Mouse (Mus musculus) thymus, postnatal 0 days (tissue): ENCODE data around the gene Mnt. TPM values are rescaled to one million over a fixed set of nuclear protein-coding genes. Genes with fewer than 3 reads are reported as not detected.
"Not testable (repeated sequence)": the region's sequence is repeated elsewhere in the genome, so short reads cannot be mapped to it uniquely, and the experiment has no call there.

Source experiments
- DNase-seq: peaks from one replicate; pipeline ENCODE4 v3.0.0-alpha.2; 2015; ENCODE audit warnings: low spot score
- polyA plus RNA-seq: library from polyadenylated mRNA; unstranded; fragments of >200 nt; fragmentation: Nextera tagmentation; extraction: Ambion mirVana; gene quantifications from 2 replicates; pipeline ENCODE4 v1.2.1, GENCODE M21; 2015

The Mnt gene
- polyA plus RNA-seq: 4.9 and 5.8 TPM in 2 replicates

DNA sequence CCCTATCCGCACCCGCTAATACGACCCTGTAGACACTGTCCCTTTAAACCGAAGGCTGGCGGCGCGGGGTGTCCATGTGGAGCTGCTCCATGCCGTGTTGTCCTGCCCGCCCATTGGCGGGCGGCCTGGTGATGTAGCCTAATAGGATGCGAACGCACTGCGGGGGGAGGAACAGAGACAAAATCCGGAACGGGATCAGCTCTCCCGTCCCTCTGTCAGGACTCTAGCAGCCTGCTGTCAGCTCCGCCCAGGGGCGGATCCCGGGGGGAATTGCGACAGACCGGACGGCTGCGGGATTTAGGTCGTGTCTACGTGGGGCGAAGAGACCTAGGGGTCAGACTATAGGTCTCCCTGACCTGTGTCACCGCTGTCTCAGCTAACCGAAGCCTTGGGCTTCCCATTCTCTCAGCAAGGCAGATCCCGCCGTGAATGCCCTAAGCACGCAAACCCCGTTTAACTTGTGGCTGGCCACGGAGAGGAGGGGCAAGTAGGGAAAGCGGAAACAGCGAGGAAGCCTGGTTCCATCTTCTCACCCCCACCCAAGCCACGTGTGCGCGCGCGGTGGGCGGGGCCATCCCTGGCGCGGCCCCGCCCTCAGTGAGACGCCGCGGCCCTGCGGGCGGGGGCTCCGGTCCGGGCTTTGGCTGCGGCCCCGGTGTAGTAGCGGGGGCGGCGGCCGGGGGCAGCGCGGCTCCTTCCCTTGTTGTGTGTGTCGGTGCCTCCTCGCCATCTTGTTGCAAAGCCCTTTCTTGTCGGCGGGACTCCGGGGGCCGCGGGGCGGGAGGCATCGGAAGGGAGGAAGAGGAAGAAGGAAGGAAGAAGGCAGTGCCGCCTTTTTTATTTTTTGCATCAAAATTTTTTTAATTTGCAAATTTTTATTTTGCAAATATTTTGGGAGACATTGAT, at the start of gene Mnt:
Gene Mnt (plus strand): TSS at position 665 of the 906 bp plus-strand sequence.
- peak; percentile 96 for DNase-seq

DNA sequence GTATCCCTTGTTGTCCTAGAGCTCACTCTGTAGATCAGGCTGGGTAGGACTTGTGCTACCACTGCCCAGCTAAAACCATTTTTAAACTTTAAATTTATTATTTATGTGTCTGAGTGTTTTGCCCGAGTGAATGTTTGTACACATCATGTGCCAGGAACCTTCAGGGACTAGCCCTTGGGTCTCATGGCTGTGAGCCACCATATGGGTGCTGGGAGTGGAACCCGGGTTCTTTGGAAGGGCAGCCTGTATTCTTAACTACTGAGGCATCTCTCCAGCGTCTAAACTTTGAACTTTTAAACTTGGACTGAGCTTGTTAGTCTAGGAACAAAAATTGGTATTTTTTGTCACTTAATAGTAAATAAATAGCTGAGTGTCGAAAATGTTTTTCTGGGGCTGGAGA, 37.8 kb upstream of the Mnt start:
- no peak for DNase-seq

DNA sequence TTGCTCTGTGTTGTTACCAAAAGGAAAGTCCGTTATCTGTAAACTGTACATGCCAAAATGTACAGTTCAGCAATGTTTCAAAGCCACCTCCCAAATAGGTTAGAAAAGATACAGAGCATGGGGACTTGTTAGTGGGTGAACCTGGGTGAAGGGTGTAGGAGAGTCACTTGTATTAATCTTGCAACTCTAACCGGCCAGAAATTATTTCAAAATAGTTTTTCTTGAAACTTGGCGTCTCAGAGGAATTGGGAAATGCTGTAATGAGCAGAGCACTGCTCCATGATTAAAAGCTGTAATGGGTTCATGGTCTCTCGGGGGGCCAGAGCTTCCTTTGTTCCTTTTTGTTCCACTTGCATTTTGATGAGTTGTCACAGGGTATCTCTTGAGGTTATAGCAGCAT, 30.1 kb upstream of the Mnt start:
- DNase-seq: no peak

DNA sequence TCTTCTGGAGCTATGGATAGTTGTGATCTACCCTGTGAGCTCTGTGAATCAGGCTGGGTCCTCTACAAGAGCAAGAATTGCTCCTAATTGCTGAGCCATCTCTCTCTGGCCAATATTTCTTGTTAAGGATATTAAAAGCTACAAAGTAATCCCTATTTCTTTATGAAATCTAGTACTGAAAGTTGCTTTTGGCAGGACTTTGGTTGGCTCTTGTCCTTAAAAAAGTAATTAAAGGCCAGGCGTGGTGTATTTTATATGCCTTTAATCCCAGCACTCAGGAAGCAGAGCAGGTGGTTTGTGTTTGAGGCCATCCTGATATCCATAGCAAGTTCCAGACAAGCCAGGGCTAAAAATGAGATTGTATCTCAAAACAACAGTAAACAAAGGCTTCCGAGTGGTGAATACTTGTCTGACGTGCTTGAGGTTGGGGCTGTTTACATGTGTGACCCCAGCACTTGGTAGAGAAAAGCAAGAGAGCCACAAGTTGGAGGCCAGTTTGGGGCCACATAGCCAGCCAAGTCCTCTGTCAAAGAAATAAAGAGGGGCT, 26.6 kb upstream of the Mnt start:
- DNase-seq: no peak

DNA sequence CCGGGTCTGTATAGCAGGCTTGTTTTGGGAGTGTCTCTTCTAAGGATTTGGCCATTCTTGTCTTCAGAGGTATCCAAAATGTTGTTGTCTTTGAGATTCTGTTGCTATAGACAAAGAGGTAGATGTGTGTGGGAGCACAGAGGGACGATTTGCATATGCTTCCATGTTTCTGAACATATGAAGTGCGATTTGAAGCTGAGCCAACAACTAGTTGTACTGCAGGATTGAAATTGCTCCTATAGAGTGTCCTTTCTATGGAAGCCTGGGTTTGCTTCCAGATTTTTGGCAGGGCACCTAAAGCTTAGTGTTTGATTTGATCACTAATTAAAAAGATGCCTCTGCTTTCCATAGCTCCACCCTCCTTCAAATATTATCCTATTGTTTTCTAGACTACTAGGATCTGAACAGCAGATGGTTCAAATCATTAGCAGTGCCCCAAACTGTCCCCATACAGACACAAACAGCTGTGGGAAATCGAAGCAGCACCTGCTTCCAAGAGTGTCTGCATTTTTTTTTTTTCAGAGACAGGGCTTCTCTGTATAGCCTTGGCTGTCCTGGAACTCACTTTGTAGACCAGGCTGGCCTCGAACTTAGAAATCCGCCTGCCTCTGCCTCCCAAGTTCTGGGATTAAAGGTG, 23.4 kb upstream of the Mnt start:
- DNase-seq: no peak

DNA sequence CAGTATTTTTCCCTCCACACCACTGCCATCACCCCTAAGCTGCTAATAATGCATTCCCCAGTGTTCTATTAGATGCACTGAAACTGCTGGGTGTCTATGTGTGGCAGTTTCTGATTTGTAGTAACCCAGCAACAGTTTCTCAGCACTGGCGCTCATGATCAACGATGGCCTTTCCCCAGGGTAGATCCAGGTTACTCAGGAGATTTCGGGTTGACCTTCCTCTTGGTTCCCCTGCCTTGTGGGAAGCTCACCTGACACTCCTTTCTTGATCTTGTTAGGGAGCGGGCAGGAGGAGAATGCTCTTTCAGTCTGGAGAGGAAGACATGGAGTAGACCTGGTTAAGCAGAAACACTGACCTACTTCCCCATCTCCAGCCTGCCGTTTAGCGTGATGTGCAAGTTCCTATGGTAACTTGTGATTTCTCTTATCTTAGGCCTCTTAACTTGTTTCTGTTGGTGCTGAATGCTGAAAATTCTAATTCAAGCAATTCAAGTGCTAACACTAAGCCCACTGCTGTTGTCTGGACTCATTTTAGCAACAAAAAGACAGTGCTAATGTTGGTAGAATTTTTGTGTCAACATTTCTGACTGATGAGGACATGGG, 22.4 kb upstream of the Mnt start:
- no peak for DNase-seq

DNA sequence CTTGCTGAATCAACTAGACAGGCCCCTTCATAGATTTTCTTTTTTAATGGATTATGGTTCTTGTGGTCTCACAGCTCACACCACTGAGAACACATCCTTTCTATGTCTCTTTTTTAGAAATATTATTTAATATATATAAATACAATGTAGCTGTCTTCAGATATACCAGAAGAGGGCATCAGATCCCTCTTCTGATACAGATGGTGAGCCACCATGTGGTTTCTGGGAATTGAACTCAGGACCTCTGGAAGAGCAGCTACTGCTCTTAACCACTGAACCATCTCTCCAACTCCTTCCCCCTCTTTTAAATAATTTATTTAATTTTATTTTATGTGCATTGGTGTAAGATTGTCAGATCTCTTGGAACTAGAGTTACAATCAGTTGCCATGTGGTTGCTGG, 20.6 kb upstream of the Mnt start:
- DNase-seq: no peak

DNA sequence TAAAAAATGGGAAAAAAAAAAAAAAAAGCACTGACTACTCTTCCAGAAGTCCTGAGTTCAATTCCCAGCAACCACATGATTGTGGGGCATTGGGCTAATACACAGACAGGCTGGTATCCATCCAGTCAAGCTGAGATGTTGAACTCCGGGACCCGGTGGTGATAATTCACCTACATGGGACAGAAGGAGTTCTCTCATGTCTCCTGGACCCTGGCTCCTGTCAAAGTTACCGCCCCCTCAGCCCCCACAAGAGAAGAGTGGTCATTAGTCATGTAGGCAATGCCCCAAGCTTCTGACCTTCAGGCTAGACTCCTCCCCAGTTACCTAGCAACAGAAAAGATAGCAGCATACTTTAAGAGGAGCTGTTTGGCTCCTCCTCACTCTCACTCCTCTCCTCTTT, 19.7 kb upstream of the Mnt start:
- not testable (repeated sequence) for DNase-seq

DNA sequence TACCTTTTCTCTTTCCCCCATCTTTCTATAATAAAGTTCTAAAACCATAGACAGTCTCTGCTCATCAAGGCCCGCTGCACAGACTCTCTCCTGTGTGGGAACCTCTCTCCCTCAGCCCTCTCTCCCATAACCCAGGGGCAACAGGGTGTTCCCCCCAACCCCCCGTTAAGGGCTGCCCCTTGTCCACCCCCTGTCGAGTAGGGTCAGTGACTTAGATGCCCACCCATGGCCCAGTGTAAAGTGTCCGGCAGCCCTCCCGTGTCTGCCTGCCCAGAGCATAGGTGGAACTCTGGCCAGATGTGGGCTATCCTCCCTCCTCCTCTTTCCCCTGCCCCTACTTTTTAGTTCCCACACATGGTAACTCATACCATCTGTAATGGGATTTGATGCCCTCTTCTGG, 19.2 kb upstream of the Mnt start:
- no peak for DNase-seq

DNA sequence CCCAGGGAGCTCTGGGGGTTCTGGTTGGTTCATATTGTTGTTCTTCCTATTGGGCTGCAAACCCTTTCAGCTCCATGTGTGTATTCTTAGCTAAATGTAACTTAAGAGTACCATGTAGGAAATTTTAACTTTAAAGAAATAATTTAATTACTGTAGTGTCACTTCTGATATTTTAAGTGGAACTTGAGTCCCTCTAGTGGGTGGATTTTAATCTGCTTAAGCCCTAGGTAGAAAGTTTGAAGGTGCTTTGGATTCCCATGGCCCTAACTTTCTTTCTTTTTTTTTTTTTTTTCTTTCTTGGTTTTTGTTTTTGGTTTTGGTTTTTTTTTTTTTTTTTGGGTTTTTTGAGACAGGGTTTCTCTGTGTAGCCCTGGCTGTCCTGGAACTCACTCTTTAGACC, 14.9 kb upstream of the Mnt start:
- DNase-seq: no peak

DNA sequence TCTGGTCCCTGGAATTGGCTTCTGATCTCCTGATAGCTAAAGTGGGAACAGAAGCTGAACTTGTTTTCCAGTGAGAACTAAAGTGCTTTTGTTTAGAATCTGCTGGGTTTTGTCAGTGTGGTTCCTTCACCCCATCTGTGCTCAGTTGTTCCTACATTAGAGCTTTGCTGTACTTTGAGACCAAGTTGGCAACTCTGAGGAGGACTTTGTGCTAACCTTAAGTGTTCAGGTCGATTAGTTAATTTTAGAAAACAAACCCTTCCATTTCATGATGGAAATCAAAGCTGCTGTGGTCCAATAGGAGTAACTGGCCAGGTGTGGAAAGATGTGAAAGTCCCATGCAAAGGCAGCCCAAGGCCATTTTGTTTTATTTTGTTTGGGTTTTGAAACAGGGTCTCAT, 9.8 kb upstream of the Mnt start:
- no peak for DNase-seq

DNA sequence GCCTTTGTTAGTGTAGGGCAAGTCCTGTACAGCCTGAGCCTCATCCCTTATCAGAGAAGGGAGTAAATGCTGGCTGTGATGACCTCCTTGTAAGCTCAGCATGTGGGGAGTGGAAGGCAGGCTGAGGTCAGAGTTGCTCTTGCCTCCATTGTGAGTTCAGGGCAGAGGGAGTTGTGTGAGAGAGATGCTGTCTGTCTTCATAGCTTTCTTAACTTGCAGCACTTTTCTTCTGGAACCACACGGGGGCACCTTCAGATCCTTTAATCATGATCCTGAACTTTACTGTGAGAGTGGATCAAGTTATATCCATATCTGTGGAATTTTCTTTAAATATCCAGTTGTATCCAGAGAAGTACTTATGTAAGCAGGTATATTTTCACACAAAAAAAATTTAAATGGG, 9.3 kb upstream of the Mnt start:
- DNase-seq: no peak

DNA sequence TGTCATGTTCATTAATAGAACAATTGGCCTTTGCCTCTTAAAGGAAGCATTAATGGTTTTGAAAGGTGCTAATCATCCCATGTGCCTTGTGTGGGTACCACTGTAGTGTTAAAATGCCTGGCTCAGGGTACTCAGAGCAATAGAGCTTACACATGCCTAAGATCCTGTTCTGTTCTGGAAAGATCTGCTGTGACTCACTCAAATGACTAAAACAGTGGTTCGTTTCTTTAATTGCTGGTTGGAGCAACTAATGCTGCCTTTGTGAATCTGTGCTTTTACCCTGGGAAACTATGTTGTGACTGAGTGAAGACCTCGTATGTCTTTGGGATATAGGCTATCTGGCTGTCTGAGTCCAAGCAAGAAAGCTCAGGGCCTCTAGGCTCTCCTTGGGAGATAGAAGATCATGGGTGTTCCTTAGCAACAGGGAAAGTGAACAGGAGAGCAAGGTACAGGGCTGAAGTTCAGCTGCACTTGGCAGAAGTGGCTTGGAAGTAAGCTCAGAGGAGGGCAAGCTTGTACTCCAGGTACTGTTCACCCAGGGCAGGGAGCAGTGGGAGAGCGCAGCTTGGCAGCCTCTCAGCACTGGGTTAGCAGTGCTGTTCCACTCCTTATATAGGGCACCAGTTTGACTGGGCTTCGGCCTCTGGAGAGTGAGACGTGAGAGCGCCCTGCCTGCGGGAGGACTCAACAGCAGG, 7.8 kb upstream of the Mnt start:
- no peak for DNase-seq

DNA sequence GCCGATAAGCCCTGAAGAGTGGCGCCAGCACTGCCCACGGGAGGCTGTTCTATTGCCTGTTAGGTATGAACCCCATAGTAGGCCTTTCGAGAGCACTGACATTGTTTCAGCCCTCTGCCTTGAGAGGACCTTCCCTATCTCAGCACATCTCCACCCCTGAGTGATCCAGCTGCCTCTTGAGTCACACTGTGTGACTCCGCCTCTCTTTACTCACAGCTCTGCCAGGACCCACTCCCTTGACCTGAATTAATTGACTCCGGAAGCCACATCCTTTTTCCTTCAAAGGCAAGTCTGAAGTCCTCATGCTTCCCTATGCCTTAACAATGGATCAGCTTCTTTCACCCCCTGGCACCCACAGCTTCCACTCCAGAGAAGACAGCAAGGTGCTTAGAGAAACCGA, 4.6 kb upstream of the Mnt start:
- DNase-seq: no peak

DNA sequence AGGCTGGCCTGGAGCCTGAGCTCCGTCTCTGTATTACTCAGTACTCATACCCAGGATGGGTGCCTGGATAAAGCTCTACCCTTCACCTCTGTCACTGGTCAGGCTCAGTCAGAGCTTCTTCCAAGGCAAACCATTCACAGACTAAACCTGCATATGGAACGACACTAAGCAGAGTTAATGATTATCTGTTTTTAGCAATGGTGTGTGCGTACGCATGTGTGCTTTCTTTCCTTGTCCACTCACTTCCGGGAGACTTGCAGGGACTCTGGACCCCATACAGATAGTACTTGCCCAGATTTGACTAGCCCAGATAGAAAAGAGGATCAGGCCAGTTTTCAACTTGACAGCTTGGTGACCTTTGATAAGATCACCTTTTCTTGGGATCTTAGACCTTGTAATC, 4.0 kb upstream of the Mnt start:
- DNase-seq: no peak

DNA sequence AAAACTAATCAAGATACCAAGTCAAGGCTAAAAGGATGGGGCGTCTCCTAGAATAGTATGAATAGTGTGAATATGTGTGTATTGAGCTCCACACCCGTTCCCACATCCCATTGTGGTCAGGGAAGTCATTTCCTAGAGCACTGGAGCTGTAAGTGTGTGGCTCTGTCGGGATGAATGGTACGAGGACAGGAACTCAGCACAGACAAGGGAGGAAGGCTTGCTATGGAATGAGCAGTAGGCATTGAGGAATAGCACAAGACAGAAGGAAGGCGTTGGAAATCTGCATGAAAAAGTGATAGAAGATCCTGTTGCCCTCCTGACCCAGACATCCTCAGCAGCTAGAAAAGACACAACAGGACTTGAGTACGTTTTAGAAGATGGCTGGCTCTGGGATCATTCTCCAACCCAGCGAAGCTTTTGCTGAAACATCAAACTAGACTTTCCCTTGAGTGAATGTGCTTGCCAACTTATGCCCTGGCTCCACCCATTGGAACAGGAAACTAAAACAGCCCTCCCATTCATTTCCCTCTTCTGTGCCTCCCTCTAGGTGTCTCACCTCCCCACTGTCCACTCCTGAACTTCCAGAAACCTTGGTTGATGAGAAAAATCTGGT, 2.8 kb upstream of the Mnt start:
- no peak for DNase-seq

DNA sequence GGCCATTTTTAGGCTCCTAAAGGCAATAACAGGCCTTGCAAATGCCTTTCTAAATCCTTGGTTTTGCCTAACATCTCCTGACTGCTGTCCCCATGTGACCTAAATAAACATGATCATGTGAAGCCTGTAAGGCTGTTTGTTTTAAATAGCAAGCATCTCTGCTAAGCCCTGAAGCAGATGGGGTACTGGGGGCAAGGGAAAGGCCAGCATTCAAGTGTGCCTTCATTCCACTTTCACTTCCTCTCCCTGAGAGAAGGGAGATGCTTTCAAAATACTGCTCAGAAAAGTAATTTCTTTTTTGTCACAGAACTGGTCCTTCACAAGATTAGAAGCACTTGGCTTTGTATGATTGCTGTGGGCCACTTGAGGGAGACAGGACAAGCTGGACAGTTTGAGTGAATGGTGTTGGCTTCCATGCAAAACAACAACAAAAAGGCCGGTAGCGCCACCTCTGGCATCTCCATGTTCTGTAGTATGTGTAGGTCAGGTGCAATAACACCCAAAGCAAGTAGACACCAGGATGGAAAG, 2.3 kb upstream of the Mnt start:
- no peak for DNase-seq

DNA sequence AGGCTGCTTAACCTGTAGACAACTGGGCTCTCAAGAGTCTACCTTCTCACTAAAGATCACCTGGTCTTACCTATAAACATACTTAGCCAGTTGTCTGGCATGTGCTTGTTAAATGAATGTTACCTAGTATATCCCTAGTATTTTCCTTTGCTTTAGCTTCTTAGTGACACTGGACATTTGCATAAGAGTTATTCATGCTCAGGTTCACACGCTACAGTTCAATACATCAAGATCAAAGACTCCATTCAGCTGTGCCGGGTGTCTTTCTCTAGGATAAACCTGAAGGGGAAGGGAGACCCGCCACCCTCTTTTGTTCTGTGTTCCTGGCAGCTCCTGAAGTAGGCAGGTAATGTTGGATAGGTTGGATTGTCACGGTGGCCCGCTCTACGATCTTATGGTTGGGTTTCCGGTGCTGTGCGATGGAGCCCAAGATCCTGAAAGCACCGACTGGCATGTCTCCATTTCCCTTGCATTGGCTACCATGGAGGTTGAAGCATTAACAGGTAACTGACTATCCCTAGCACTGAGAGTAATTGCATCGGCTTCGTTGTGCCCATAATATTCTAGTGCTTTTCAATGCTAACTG, 1.7 kb upstream of the Mnt start:
- no peak for DNase-seq

DNA sequence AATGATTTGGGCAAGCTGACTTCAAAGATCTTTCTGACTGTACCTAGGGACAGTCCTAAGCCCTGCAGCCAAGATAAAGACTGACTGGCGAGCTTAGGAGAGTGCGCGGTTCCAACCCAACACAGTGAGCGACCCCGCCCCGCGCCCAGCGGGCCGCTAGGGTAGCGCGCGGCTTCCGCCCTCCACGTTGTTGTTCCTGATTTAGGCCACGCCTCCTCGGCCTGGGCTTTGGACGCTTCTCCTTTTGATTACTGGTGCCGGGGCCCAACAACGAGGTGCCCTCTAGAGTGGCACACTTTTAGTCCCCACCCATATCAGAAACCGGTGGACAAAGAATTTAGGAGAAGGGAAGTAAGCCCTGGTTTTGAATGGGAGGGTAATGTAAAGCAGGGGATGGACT, 908 bp upstream of the Mnt start:
- DNase-seq: peak; percentile 85

DNA sequence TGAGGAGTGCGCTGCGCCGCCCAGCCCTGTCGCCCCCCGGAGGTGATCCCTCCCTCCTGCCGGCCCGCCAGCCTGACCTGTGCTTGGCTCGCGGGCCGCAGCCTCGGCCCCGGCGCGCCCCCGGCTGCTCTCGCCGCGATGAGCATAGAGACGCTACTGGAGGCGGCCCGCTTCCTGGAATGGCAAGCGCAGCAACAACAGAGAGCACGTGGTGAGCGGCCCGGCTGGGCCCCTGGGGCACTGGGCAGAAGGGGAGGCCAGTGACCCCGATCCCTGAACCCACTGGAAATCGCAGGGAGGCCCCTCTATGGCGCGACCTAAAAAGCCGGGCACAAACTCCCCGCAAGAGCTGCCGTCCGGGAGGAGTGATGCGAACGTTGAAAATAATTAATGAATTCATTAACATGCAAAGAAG, 478 bp downstream of the Mnt start:
- peak; percentile 52 for DNase-seq
